Mouse (Mus musculus) lung, embryonic 15.5 days (tissue): ENCODE data around the gene Prl7c1. TPM values are rescaled to one million over a fixed set of nuclear protein-coding genes. Genes with fewer than 3 reads are reported as not detected.
"Not testable (repeated sequence)": the region's sequence is repeated elsewhere in the genome, so short reads cannot be mapped to it uniquely, and the experiment has no call there.

Source experiments
- ATAC-seq: fragments of 200-750 bp; cut with Nextera tagmentation; 2 replicates; pipeline ENCODE4 v1.8.0; 2017; ENCODE audit warnings: moderate number of reproducible peaks, borderline replicate concordance; ENCODE audit not compliant: low FRiP score, low TSS enrichment; ENCODE audit errors: extremely low read depth
- H3K27ac ChIP-seq: fragments of 300-500 bp; sonication (generic); 2 replicates; pipeline ENCODE4 v1.5.1; 2015; ENCODE audit warnings: moderate library complexity, mild to moderate bottlenecking, inconsistent platforms
- H3K27me3 ChIP-seq: fragments of 300-500 bp; sonication (generic); 2 replicates; pipeline ENCODE4 v1.6.1; 2015; ENCODE audit warnings: inconsistent platforms
- H3K36me3 ChIP-seq: fragments of 300-500 bp; sonication (generic); 2 replicates; pipeline ENCODE4 v1.6.1; 2015; ENCODE audit warnings: inconsistent platforms
- H3K4me1 ChIP-seq: fragments of 300-500 bp; sonication (generic); 2 replicates; pipeline ENCODE4 v1.6.1; 2015; ENCODE audit warnings: inconsistent platforms
- H3K4me2 ChIP-seq: fragments of 300-500 bp; sonication (generic); 2 replicates; pipeline ENCODE4 v1.6.1; 2015; ENCODE audit warnings: inconsistent platforms, mild to moderate bottlenecking, moderate library complexity
- H3K4me3 ChIP-seq: fragments of 300-500 bp; sonication (generic); 2 replicates; pipeline ENCODE4 v1.5.1; 2015; ENCODE audit warnings: mild to moderate bottlenecking, inconsistent platforms
- H3K9ac ChIP-seq: fragments of 300-500 bp; sonication (generic); 2 replicates; pipeline ENCODE4 v1.6.1; 2015; ENCODE audit warnings: inconsistent platforms
- H3K9me3 ChIP-seq: fragments of 300-500 bp; sonication (generic); 2 replicates; pipeline ENCODE4 v1.6.1; 2016; ENCODE audit warnings: inconsistent platforms
- WGBS: fragments of 180-500 bp; shearing (Covaris S2); methylation state at CpG from one replicate; pipeline ENCODE4 v1.1.7; 2015; 5-methylcytosine and 5-hydroxymethylcytosine counted together
- polyA plus RNA-seq: library from polyadenylated mRNA; unstranded; fragments of >200 nt; fragmentation: Nextera tagmentation; extraction: Ambion mirVana; gene quantifications from 2 replicates; pipeline ENCODE4 v1.2.1, GENCODE M21; 2015

Prl7c1 gene
- polyA plus RNA-seq = not detected in 2 replicates

DNA sequence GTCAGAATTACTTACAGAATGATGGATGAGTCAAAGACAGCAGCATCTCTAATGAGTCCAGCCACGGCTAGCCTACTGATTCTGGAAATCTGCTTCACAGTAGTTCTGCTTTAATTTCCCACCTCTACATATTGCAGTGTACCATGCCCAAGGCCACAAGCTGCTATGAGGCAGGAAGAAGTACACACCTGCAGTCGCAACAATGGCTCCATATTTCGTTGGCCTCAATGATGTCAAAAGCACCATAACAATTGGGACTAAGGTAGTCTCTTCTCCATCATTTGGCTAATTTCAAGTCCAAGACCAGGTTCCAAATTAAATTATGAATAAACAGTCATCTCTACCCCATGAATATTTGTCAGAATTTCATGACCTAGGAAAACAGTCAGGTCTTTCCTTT, at the start of gene Prl7c1:
Gene Prl7c1, minus strand, starts transcription at position 101 of the 400 bp plus-strand sequence.
- WGBS = 73% methylated on average over 3 of the region's 3 CpGs
- not testable (repeated sequence) for H3K36me3 ChIP-seq, H3K9me3 ChIP-seq, H3K27ac ChIP-seq, H3K27me3 ChIP-seq, H3K9ac ChIP-seq, ATAC-seq, H3K4me2 ChIP-seq, H3K4me3 ChIP-seq, H3K4me1 ChIP-seq

DNA sequence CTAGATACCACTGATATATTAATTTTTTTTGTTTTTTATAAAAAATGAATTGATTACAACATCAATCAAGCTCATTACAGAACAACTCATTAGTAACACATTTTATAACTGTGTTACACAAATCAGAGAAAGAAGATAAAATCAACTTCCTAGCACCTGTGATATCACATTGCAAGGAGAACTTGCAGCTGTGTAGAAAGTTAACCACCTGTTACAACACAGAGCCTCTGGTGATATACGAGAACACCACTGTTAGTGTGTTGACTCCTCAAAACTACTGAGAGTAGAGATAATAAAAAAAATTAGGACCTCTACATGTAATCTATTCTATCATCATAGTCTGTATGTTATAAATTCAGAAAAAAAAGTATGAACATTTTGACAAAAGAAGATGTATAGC, 22.2 kb upstream of the Prl7c1 start:
- no peak for ATAC-seq
- H3K4me3 ChIP-seq = no peak overlapping the region
- no peaks in the 10 kb centered on the region for H3K4me1 ChIP-seq
- no peaks in the 10 kb centered on the region for H3K27me3 ChIP-seq
- no peak overlapping the region for H3K27ac ChIP-seq
- no peaks in the 10 kb centered on the region for H3K9me3 ChIP-seq
- H3K36me3 ChIP-seq = no peaks in the 10 kb centered on the region
- no peak overlapping the region for H3K4me2 ChIP-seq
- no peak overlapping the region for H3K9ac ChIP-seq
- 71% methylated on average over 1 of the region's 1 CpGs for WGBS

DNA sequence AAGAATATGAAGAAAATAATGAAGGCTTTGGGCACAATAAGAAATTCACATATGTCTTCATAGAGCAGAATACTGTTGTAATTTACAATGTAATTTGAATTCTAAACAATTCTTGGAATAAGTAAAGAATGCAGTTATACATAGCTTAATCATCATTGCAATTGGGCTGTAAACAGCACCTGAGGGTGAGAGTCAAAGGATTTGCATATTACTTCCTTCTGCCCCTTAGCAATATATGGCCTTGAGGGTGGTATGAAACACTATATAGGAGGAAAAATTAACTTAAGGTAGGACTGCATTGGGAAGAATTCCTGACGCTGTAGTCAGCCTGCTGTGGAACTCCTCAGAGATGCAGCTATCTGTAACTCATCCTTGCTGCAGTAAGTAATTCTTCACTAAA, 20.8 kb upstream of the Prl7c1 start, which contains the start of gene Prl2a1:
Gene Prl2a1, plus strand, starts transcription at position 301 of the 400 bp plus-strand sequence.
- H3K4me1 ChIP-seq = no peaks in the 10 kb centered on the region
- no peaks in the 10 kb centered on the region for H3K36me3 ChIP-seq
- no peak for ATAC-seq
- no peak within 1 kb of the TSS for H3K9ac ChIP-seq
- 75% methylated on average over 1 of the region's 1 CpGs for WGBS
- H3K9me3 ChIP-seq = no peaks in the 10 kb centered on the region
- no peak within 1 kb of the TSS for H3K4me3 ChIP-seq
- no peaks in the 10 kb centered on the region for H3K27me3 ChIP-seq
- H3K4me2 ChIP-seq = no peak within 1 kb of the TSS
- no peak within 1 kb of the TSS for H3K27ac ChIP-seq

DNA sequence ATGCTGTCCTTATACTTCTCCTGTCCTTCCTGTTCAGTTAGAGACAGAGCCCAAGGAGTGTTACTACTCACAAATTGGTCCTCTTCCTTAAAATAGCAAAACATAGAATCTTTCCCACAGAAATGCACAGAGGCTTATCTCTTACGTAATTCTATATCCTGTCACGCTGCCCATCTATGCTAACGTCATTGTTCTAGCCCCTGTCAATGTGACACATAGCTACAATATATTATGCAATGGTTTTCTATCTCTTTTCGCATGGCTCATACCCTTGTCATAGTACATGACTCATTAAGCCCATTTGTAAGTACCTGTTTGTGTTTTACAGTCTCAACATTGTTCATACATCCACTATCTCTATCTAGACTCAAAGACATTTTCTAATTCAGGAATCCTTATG, 18.7 kb upstream of the Prl7c1 start:
- Histone ChIP-seq H3K36me3 (no peaks in the 10 kb centered on the region), H3K9ac (no peak overlapping the region), H3K4me2 (no peak overlapping the region), H3K4me1 (no peaks in the 10 kb centered on the region), H3K27me3 (no peaks in the 10 kb centered on the region), H3K9me3 (no peaks in the 10 kb centered on the region), H3K27ac (no peak overlapping the region), H3K4me3 (no peak overlapping the region)
- 78% methylated on average over 4 of the region's 4 CpGs for WGBS
- ATAC-seq = no peak

DNA sequence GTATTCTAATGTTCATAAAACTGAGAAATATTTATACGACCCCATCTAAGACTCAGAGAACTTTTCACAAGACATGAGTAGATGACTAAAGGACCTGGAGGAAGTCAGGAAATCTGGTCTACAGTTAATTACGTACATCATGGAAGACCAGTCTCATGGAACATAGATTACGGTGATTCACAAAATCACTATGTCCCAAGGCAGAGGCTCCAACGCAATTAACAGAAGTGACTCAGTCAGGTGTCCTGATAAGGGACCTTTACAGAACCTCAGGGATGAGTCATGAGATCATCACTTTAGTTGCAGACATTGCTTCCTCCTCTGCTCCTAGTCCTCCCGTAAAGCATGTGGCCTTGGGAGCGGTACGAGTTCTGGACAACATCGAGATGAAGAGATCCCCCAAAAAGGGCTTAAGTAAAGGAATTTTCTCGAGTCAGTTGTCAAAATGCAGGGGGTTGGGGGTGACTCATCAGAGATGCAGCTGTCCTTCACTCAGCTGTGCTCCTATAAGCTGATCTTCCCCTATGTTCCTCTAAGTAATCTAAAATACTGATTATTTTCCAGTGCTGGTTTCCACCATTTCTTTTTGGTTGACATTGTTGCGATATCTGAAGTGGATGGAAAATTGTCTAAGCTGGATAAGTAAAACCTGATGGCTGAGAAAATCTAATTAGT, 46.0 kb downstream of the Prl7c1 start:
- WGBS = 89% methylated on average over 10 of the region's 10 CpGs
- H3K27ac ChIP-seq = no peak overlapping the region
- no peak overlapping the region for H3K4me3 ChIP-seq
- no peaks in the 10 kb centered on the region for H3K27me3 ChIP-seq
- H3K4me1 ChIP-seq = no peaks in the 10 kb centered on the region
- no peaks in the 10 kb centered on the region for H3K36me3 ChIP-seq
- no peak overlapping the region for H3K4me2 ChIP-seq
- ATAC-seq = no peak
- no peak overlapping the region for H3K9ac ChIP-seq
- H3K9me3 ChIP-seq = no peaks in the 10 kb centered on the region

DNA sequence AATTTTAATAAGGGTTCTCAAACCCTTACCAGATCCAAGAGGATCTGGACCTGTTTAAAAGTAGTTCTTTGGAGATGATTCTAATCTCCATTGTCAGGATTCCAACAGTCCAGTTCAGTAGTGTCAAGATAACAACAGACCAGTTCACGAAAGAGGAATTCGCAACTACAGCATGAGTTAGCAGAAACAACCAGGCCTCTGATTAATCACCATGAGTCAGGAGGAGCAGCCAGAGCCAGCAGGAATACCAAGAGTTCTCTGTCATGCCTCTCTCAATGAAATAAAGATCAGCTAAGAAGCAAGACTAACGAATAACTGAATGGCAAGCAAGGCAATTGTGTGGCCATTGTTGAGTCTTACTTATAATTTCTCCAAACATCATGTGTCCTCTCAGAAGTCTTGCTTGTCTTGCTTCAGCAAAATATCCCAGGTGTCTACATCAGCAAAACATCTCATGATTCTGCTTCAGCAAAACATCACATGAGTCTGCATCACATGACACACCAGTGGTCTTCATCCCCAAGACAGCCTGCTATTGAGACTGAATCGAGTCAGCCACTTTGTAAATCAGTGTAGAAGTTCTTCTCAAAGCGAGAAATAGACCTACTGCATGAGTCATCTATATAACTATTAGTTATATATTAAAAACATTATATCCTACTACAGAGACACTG, 50.2 kb downstream of the Prl7c1 start:
- not testable (repeated sequence) for H3K27me3 ChIP-seq, H3K4me1 ChIP-seq, H3K9ac ChIP-seq, H3K4me3 ChIP-seq, H3K4me2 ChIP-seq, ATAC-seq, H3K9me3 ChIP-seq, H3K36me3 ChIP-seq, H3K27ac ChIP-seq
- 77% methylated on average over 5 of the region's 5 CpGs for WGBS

DNA sequence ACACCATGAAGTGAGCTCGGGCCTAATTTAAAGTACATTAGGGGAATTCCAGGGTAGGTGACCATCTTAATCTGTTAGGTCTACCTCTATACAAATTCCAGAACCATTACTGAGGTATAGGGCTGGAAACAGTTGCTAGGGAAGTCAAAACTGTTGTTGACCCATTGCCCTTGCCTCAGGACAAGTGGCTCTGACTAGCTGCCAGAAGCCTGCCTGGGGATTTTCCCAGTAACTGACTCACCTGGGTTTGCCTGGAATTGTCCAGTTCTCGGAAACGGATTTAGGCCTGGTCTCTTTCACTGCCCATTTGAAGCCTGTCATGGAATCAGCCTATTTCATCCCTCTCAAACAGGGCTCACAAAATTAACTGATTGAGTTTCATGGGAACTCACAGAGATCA, 55.5 kb downstream of the Prl7c1 start:
- WGBS = 82% methylated on average over 3 of the region's 3 CpGs
- H3K9me3 ChIP-seq, H3K4me3 ChIP-seq, H3K4me1 ChIP-seq, H3K27ac ChIP-seq, ATAC-seq, H3K36me3 ChIP-seq, H3K9ac ChIP-seq, H3K4me2 ChIP-seq, H3K27me3 ChIP-seq: not testable (repeated sequence)

Other genes starting within 250 kb of the Prl7c1 start
- gene Prl8a9, start 216.2 kb downstream of the Prl7c1 start, polyA plus RNA-seq = not detected in 2 replicates
- gene Prl8a1, start 198.6 kb downstream of the Prl7c1 start, polyA plus RNA-seq = not detected in 2 replicates
- gene Prl7b1, start 170.2 kb downstream of the Prl7c1 start, polyA plus RNA-seq = not detected in 2 replicates
- gene Prl7a1, start 138.3 kb downstream of the Prl7c1 start, polyA plus RNA-seq = not detected in 2 replicates
- not detected in 2 replicates for gene Prl7a2, start 112.8 kb downstream of the Prl7c1 start, polyA plus RNA-seq
- gene Prl7d1, start 64.1 kb downstream of the Prl7c1 start, polyA plus RNA-seq = not detected in 2 replicates
- not detected in 2 replicates for gene Prl2a1, start 20.9 kb upstream of the Prl7c1 start, polyA plus RNA-seq
- gene Prl2c1, start 68.5 kb upstream of the Prl7c1 start, polyA plus RNA-seq = not detected in 2 replicates
- gene Prl4a1, start 235.4 kb upstream of the Prl7c1 start, polyA plus RNA-seq = not detected in 2 replicates